ENCODE assay signal across 23 mouse cellular contexts in the genomic region with DNA sequence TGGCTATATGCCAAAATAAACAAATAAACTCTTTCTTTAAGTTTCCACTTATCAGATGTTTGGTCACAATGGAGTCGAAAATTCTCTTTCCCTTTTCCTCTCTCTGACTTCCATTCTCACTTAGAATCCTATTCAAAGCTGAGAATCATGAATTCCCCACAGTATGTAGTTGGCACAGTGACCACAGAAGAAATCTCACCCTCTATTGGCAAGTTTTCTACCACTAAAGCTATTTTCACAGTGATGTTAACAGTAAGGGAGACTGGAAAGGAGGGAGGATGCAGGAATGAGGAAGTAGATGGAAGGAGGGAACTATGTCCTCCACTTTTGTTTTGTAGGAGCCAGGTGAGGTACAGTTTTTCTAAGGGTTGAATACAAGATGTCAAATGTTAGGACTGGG.
DNase-seq lines count a peak whose midpoint lies in the region; ATAC-seq and TF ChIP-seq lines count a peak whose summit lies in the region.
"Had no signal": no experiment of that assay in that cellular context is flagged by ENCODE, and none has a peak within 500 bp of the region (broad histone marks: within the 10 kb centered on the region; RNA-seq: fewer than 3 reads in every experiment).

No protein-coding gene starts in this region.

- no peaks in the 10 kb centered on the region for H3K27me3 ChIP-seq in stomach, embryonic 16.5 days (ENCODE audit: control insufficient read depth, insufficient read depth, low read length)
- H3K27me3 ChIP-seq in hindbrain, embryonic 13.5 days = no peaks in the 10 kb centered on the region
- H3K27me3 ChIP-seq: forebrain, embryonic 12.5 days; hindbrain, embryonic 15.5 days; intestine, embryonic 15.5 days had no signal

- TF ChIP-seq CTCF in left cerebral cortex, adult 2 months (IDR thresholded peaks at IDR 0.05) = no peak

- intact Hi-C loops in left cerebral cortex, adult 2 months (cut with DNase I) = loop anchor here (10.0 kb wide), 2 partner anchors 290 to 430 kb away; partner anchors contain the start of gene Tbl1xr1

- DNase-seq in cerebellum, postnatal 10 days = peak; percentile 21 to 24
- no peak for DNase-seq in cerebellum, adult 9-11 months
- no peak for DNase-seq in left cerebral cortex, adult 2 months (ENCODE audit: extremely low spot score in 1 of 2, low spot score in 2 of 2)
- DNase-seq in left cerebral cortex, adult 9 months (ENCODE audit: low spot score in 2 of 2) = no peak
- peak; percentile 60 for DNase-seq in brain, adult 2 months (ENCODE audit: low read depth, low spot score)
- no peak for DNase-seq in gastrocnemius, postnatal 25 days
- DNase-seq: embryo, embryonic 11 days; heart, postnatal 36 days; kidney, adult 9 months; kidney, postnatal 4 days; layer of hippocampus, adult 9-11 months; lung, adult 18-20 months; retina, postnatal 1 day; thymus, adult 18-20 months; thymus, postnatal 4 days had no signal

- ATAC-seq in stomach, embryonic 16.5 days (ENCODE audit: insufficient read depth, low FRiP score) = no peak; the same call in 1 of the 2 replicates
- no peak for ATAC-seq in hindbrain, embryonic 13.5 days (ENCODE audit: low FRiP score)
- ATAC-seq: intestine, embryonic 15.5 days; midbrain, embryonic 16.5 days had no signal

- no peaks in the 10 kb centered on the region for H3K9me3 ChIP-seq in stomach, embryonic 16.5 days (replicated peaks; ENCODE audit: control insufficient read depth, low read length)
- no peaks in the 10 kb centered on the region for H3K9me3 ChIP-seq in hindbrain, embryonic 13.5 days
- H3K9me3 ChIP-seq: forebrain, embryonic 12.5 days; G1E; hindbrain, embryonic 15.5 days; intestine, embryonic 15.5 days had no signal

- peaks cover 1% of the 10 kb centered on the region; the same call in 1 of the 2 replicates for H3K4me1 ChIP-seq in stomach, embryonic 16.5 days (ENCODE audit: control insufficient read depth, insufficient read depth, low read length)
- H3K4me1 ChIP-seq in hindbrain, embryonic 13.5 days (replicated peaks) = no peaks in the 10 kb centered on the region
- H3K4me1 ChIP-seq: forebrain, embryonic 12.5 days; hindbrain, embryonic 15.5 days; intestine, embryonic 15.5 days had no signal

- H3K9ac ChIP-seq in stomach, embryonic 16.5 days (ENCODE audit: low read length) = no peak overlapping the region
- no peak overlapping the region for H3K9ac ChIP-seq in hindbrain, embryonic 13.5 days
- H3K9ac ChIP-seq: forebrain, embryonic 12.5 days; hindbrain, embryonic 15.5 days; intestine, embryonic 15.5 days had no signal

- H3K36me3 ChIP-seq in stomach, embryonic 16.5 days (ENCODE audit: control insufficient read depth, insufficient read depth, low read length) = no peaks in the 10 kb centered on the region
- H3K36me3 ChIP-seq in hindbrain, embryonic 13.5 days = no peaks in the 10 kb centered on the region
- H3K36me3 ChIP-seq: forebrain, embryonic 12.5 days; G1E; hindbrain, embryonic 15.5 days; intestine, embryonic 15.5 days had no signal

- no peak overlapping the region for H3K4me3 ChIP-seq in left cerebral cortex, adult 2 months
- no peak overlapping the region for H3K4me3 ChIP-seq in stomach, embryonic 16.5 days (replicated peaks; ENCODE audit: low read length)
- no peak overlapping the region for H3K4me3 ChIP-seq in hindbrain, embryonic 13.5 days
- H3K4me3 ChIP-seq: forebrain, embryonic 12.5 days; hindbrain, embryonic 15.5 days; intestine, embryonic 15.5 days had no signal

- H3K4me2 ChIP-seq in stomach, embryonic 16.5 days (ENCODE audit: low read depth, low read length) = no peak overlapping the region
- no peak overlapping the region for H3K4me2 ChIP-seq in hindbrain, embryonic 13.5 days
- H3K4me2 ChIP-seq: forebrain, embryonic 12.5 days; hindbrain, embryonic 15.5 days; intestine, embryonic 15.5 days; liver, embryonic 11.5 days had no signal

- H3K27ac ChIP-seq in left cerebral cortex, adult 2 months = peak overlapping the region; percentile 18; the same call in 1 of the 2 replicates
- peak overlapping the region; percentile 59; the same call in 1 of the 2 replicates for H3K27ac ChIP-seq in stomach, embryonic 16.5 days (ENCODE audit: low read length)
- no peak overlapping the region for H3K27ac ChIP-seq in hindbrain, embryonic 13.5 days
- H3K27ac ChIP-seq: forebrain, embryonic 12.5 days; hindbrain, embryonic 15.5 days; intestine, embryonic 15.5 days had no signal

- 62% methylated on average over 1 of the region's 1 CpGs for WGBS in stomach, embryonic 16.5 days
- WGBS in hindbrain, embryonic 13.5 days = 69% methylated on average over 1 of the region's 1 CpGs

Comparison
In these comparisons a context has a peak if more than half of its experiments do, and no peak if none do; other contexts are left out.
1. DNase-seq: peak in cerebellum, postnatal 10 days (2 of 2) and brain, adult 2 months (single experiment); none in cerebellum, adult 9-11 months (single experiment), left cerebral cortex, adult 2 months (0 of 2), left cerebral cortex, adult 9 months (0 of 2) and gastrocnemius, postnatal 25 days (single experiment).